Comparison of ENCODE assay signal across 18 mouse cellular contexts in the genomic region with DNA sequence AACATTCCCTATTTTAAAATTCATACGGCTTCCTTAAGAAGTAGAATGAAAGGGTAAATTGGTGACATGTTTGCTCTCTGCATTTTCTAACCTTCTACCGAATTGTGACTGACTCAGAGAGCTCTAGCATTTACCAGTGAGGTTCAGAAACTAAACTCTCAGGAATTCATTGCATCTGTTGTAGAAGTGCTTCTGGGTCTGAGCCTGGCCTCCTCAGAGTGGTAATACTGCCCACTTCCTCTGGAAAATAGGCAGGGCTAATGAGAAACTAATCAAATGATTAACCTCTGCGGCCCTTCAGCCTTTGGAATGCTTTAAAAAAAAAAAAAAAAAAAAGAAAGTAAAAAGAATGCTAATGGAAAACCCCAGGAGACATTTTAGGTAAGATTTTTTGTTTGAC.
"Had no signal": no experiment of that assay in that cellular context is flagged by ENCODE, and none has a peak within 500 bp of the region (broad histone marks: within the 10 kb centered on the region; RNA-seq: fewer than 3 reads in every experiment).

No protein-coding gene starts in this region.

- H3K27me3 ChIP-seq: lung, embryonic 15.5 days; megakaryocyte, embryonic 14.5 days; midbrain, embryonic 13.5 days; midbrain, embryonic 15.5 days; neural tube, embryonic 12.5 days; stomach, embryonic 15.5 days had no signal

- H3K4me1 ChIP-seq: lung, embryonic 15.5 days; midbrain, embryonic 13.5 days; midbrain, embryonic 15.5 days; neural tube, embryonic 12.5 days; stomach, embryonic 15.5 days had no signal

- H3K4me3 ChIP-seq: lung, embryonic 15.5 days; megakaryocyte, embryonic 14.5 days; midbrain, embryonic 13.5 days; midbrain, embryonic 15.5 days; neural tube, embryonic 12.5 days; stomach, embryonic 15.5 days had no signal

- H3K4me2 ChIP-seq: lung, embryonic 15.5 days; midbrain, embryonic 11.5 days; midbrain, embryonic 13.5 days; midbrain, embryonic 15.5 days; neural tube, embryonic 12.5 days; stomach, embryonic 15.5 days had no signal

- ATAC-seq: liver, postnatal 0 days; lung, postnatal 0 days; midbrain, embryonic 13.5 days; midbrain, embryonic 15.5 days had no signal

- H3K27ac ChIP-seq: lung, embryonic 15.5 days; macrophage; midbrain, embryonic 13.5 days; midbrain, embryonic 15.5 days; neural tube, embryonic 12.5 days; stomach, embryonic 15.5 days; stomach, postnatal 0 days had no signal

- H3K9ac ChIP-seq: liver, postnatal 0 days; lung, embryonic 15.5 days; midbrain, embryonic 13.5 days; midbrain, embryonic 15.5 days; neural tube, embryonic 12.5 days; stomach, embryonic 15.5 days had no signal

- DNase-seq: liver, postnatal 0 days; lung, adult 2 months; lung, postnatal 14 days; lung, postnatal 36 days; right cerebral cortex, postnatal 14 days; thymus, adult 2 months; thymus, postnatal 25 days; thymus, postnatal 4 days had no signal

- H3K9me3 ChIP-seq: lung, embryonic 15.5 days; megakaryocyte, embryonic 14.5 days; midbrain, embryonic 13.5 days; midbrain, embryonic 15.5 days; neural tube, embryonic 12.5 days; stomach, embryonic 15.5 days had no signal
